Mouse (Mus musculus): ENCODE data around the gene Csmd2. TPM values are rescaled to one million over a fixed set of nuclear protein-coding genes. Genes with fewer than 3 reads are reported as not detected.
"Not testable (repeated sequence)": the region's sequence is repeated elsewhere in the genome, so short reads cannot be mapped to it uniquely, and the experiment has no call there.

Gene Csmd2
- total RNA-seq, 1 experiment: 0.80 TPM

- Histone ChIP-seq H3K36me3 (ENCODE audit: control insufficient read depth, insufficient read depth, low read length, poor library complexity, severe bottlenecking) (no peaks in the 10 kb centered on the region), H3K9ac (ENCODE audit: insufficient read depth, low read depth, low read length, poor library complexity, severe bottlenecking) (no peak overlapping the region), H3K4me3 (ENCODE audit: insufficient read depth in 1 of 2, low read depth in 1 of 2, low read length in 2 of 2, poor library complexity in 1 of 2, severe bottlenecking in 1 of 2) (no peak overlapping the region), H3K27ac (ENCODE audit: insufficient read depth, low read depth, low read length, poor library complexity, severe bottlenecking) (no peak overlapping the region), H3K9me3 (ENCODE audit: control insufficient read depth, insufficient read depth, low read depth, low read length) (no peaks in the 10 kb centered on the region), H3K4me1 (ENCODE audit: control insufficient read depth in 2 of 2, insufficient read depth in 2 of 2, low read length in 2 of 2, poor library complexity in 1 of 2) (no peaks in the 10 kb centered on the region)
- DNase-seq (ENCODE audit: low read depth, low spot score): peak; percentile 15
- TF ChIP-seq MAFK (IDR thresholded peaks at IDR 0.05; ENCODE audit: insufficient read depth, low read depth, low read length): no peak
- no peak for TF ChIP-seq HCFC1 (IDR thresholded peaks at IDR 0.05; ENCODE audit: borderline replicate concordance, insufficient read depth, low read length)
- no peak for TF ChIP-seq ZC3H11A (IDR thresholded peaks at IDR 0.05; ENCODE audit: borderline replicate concordance, low read depth, low read length)
- TF ChIP-seq CHD2 (IDR thresholded peaks at IDR 0.05; ENCODE audit: low read depth, low read length): no peak
- TF ChIP-seq ZNF384 (IDR thresholded peaks at IDR 0.05; ENCODE audit: low read depth, low read length): no peak
- in situ Hi-C loops (cut with MboI; ENCODE audit: low sequenced_read_pairs in 2 of 2, unreplicated experiment in 2 of 2): no loop called here
These were observed 55.0 kb downstream of the Csmd2 start for GRCm38 (mm10) chr4:128042626-128043025.

- Histone ChIP-seq H3K4me3 (ENCODE audit: insufficient read depth in 1 of 2, low read depth in 1 of 2, low read length in 2 of 2, poor library complexity in 1 of 2, severe bottlenecking in 1 of 2) (no peak overlapping the region), H3K36me3 (ENCODE audit: control insufficient read depth, insufficient read depth, low read length, poor library complexity, severe bottlenecking) (no peaks in the 10 kb centered on the region), H3K9me3 (ENCODE audit: control insufficient read depth, insufficient read depth, low read depth, low read length) (no peaks in the 10 kb centered on the region), H3K27ac (ENCODE audit: insufficient read depth, low read depth, low read length, poor library complexity, severe bottlenecking) (no peak overlapping the region), H3K9ac (ENCODE audit: insufficient read depth, low read depth, low read length, poor library complexity, severe bottlenecking) (no peak overlapping the region), H3K4me1 (ENCODE audit: control insufficient read depth in 2 of 2, insufficient read depth in 2 of 2, low read length in 2 of 2, poor library complexity in 1 of 2) (no peaks in the 10 kb centered on the region)
- TF ChIP-seq ZNF384 (IDR thresholded peaks at IDR 0.05; ENCODE audit: low read depth, low read length) (no peak), CHD2 (IDR thresholded peaks at IDR 0.05; ENCODE audit: low read depth, low read length) (no peak), HCFC1 (IDR thresholded peaks at IDR 0.05; ENCODE audit: borderline replicate concordance, insufficient read depth, low read length) (no peak), ZC3H11A (IDR thresholded peaks at IDR 0.05; ENCODE audit: borderline replicate concordance, low read depth, low read length) (no peak), MAFK (IDR thresholded peaks at IDR 0.05; ENCODE audit: insufficient read depth, low read depth, low read length) (no peak)
- no peak for DNase-seq (ENCODE audit: low read depth, low spot score)
- in situ Hi-C loops (cut with MboI; ENCODE audit: low sequenced_read_pairs in 2 of 2, unreplicated experiment in 2 of 2): no loop called here
These were observed 61.1 kb downstream of the Csmd2 start for GRCm38 (mm10) chr4:128048716-128049115.

- Histone ChIP-seq H3K36me3 (ENCODE audit: control insufficient read depth, insufficient read depth, low read length, poor library complexity, severe bottlenecking) (no peaks in the 10 kb centered on the region), H3K27ac (ENCODE audit: insufficient read depth, low read depth, low read length, poor library complexity, severe bottlenecking) (no peak overlapping the region), H3K4me1 (ENCODE audit: control insufficient read depth in 2 of 2, insufficient read depth in 2 of 2, low read length in 2 of 2, poor library complexity in 1 of 2) (no peaks in the 10 kb centered on the region), H3K4me3 (ENCODE audit: insufficient read depth in 1 of 2, low read depth in 1 of 2, low read length in 2 of 2, poor library complexity in 1 of 2, severe bottlenecking in 1 of 2) (no peak overlapping the region), H3K9ac (ENCODE audit: insufficient read depth, low read depth, low read length, poor library complexity, severe bottlenecking) (no peak overlapping the region), H3K9me3 (ENCODE audit: control insufficient read depth, insufficient read depth, low read depth, low read length) (no peaks in the 10 kb centered on the region)
- in situ Hi-C loops (cut with MboI; ENCODE audit: low sequenced_read_pairs in 2 of 2, unreplicated experiment in 2 of 2): no loop called here
- no peak for DNase-seq (ENCODE audit: low read depth, low spot score)
- TF ChIP-seq MAFK (IDR thresholded peaks at IDR 0.05; ENCODE audit: insufficient read depth, low read depth, low read length): no peak
- no peak for TF ChIP-seq CHD2 (IDR thresholded peaks at IDR 0.05; ENCODE audit: low read depth, low read length)
- no peak for TF ChIP-seq ZNF384 (IDR thresholded peaks at IDR 0.05; ENCODE audit: low read depth, low read length)
- TF ChIP-seq HCFC1 (IDR thresholded peaks at IDR 0.05; ENCODE audit: borderline replicate concordance, insufficient read depth, low read length): no peak
- TF ChIP-seq ZC3H11A (IDR thresholded peaks at IDR 0.05; ENCODE audit: borderline replicate concordance, low read depth, low read length): no peak
These were observed 65.0 kb downstream of the Csmd2 start for GRCm38 (mm10) chr4:128052701-128053100.

GRCm38 (mm10) chr4:128061274-128061673 lies 73.6 kb downstream of the Csmd2 start:
- H3K36me3 ChIP-seq (ENCODE audit: control insufficient read depth, insufficient read depth, low read length, poor library complexity, severe bottlenecking); H3K27ac ChIP-seq (ENCODE audit: insufficient read depth, low read depth, low read length, poor library complexity, severe bottlenecking); H3K4me1 ChIP-seq (ENCODE audit: control insufficient read depth in 2 of 2, insufficient read depth in 2 of 2, low read length in 2 of 2, poor library complexity in 1 of 2); H3K9ac ChIP-seq (ENCODE audit: insufficient read depth, low read depth, low read length, poor library complexity, severe bottlenecking); H3K4me3 ChIP-seq (ENCODE audit: insufficient read depth in 1 of 2, low read depth in 1 of 2, low read length in 2 of 2, poor library complexity in 1 of 2, severe bottlenecking in 1 of 2); H3K9me3 ChIP-seq (ENCODE audit: control insufficient read depth, insufficient read depth, low read depth, low read length); in situ Hi-C loops (cut with MboI; ENCODE audit: low sequenced_read_pairs in 2 of 2, unreplicated experiment in 2 of 2); DNase-seq (ENCODE audit: low read depth, low spot score): not testable (repeated sequence)

GRCm38 (mm10) chr4:128067189-128067588 lies 79.5 kb downstream of the Csmd2 start:
- Histone ChIP-seq H3K4me3 (ENCODE audit: insufficient read depth in 1 of 2, low read depth in 1 of 2, low read length in 2 of 2, poor library complexity in 1 of 2, severe bottlenecking in 1 of 2) (no peak overlapping the region), H3K4me1 (ENCODE audit: control insufficient read depth in 2 of 2, insufficient read depth in 2 of 2, low read length in 2 of 2, poor library complexity in 1 of 2) (no peaks in the 10 kb centered on the region), H3K9ac (ENCODE audit: insufficient read depth, low read depth, low read length, poor library complexity, severe bottlenecking) (no peak overlapping the region), H3K27ac (ENCODE audit: insufficient read depth, low read depth, low read length, poor library complexity, severe bottlenecking) (no peak overlapping the region), H3K36me3 (ENCODE audit: control insufficient read depth, insufficient read depth, low read length, poor library complexity, severe bottlenecking) (no peaks in the 10 kb centered on the region), H3K9me3 (ENCODE audit: control insufficient read depth, insufficient read depth, low read depth, low read length) (no peaks in the 10 kb centered on the region)
- no peak for DNase-seq (ENCODE audit: low read depth, low spot score)
- TF ChIP-seq ZC3H11A (IDR thresholded peaks at IDR 0.05; ENCODE audit: borderline replicate concordance, low read depth, low read length) (no peak), CHD2 (IDR thresholded peaks at IDR 0.05; ENCODE audit: low read depth, low read length) (no peak), MAFK (IDR thresholded peaks at IDR 0.05; ENCODE audit: insufficient read depth, low read depth, low read length) (no peak), ZNF384 (IDR thresholded peaks at IDR 0.05; ENCODE audit: low read depth, low read length) (no peak), HCFC1 (IDR thresholded peaks at IDR 0.05; ENCODE audit: borderline replicate concordance, insufficient read depth, low read length) (no peak)
- in situ Hi-C loops (cut with MboI; ENCODE audit: low sequenced_read_pairs in 2 of 2, unreplicated experiment in 2 of 2): no loop called here
